Mouse (Mus musculus) kidney, adult 2 months (tissue): Measurements from ENCODE around the gene Fancg.
"Not testable (repeated sequence)": the region's sequence is repeated elsewhere in the genome, so short reads cannot be mapped to it uniquely, and the experiment has no call there.

Experiments used
- CTCF ChIP-seq: fragments of 200-500 bp; conservative IDR thresholded peaks from 2 replicates; pipeline ENCODE4 v1.5.1; 2011; ENCODE audit warnings: low read depth, mild to moderate bottlenecking, control low read depth, low read length, moderate library complexity, mixed read lengths; ENCODE audit not compliant: insufficient read depth, insufficient read length
- POLR2A ChIP-seq: fragments of 200-500 bp; IDR thresholded peaks from one replicate; pipeline ENCODE4 v1.6.1; 2011; ENCODE audit warnings: low read depth, low read length, control low read depth

DNA sequence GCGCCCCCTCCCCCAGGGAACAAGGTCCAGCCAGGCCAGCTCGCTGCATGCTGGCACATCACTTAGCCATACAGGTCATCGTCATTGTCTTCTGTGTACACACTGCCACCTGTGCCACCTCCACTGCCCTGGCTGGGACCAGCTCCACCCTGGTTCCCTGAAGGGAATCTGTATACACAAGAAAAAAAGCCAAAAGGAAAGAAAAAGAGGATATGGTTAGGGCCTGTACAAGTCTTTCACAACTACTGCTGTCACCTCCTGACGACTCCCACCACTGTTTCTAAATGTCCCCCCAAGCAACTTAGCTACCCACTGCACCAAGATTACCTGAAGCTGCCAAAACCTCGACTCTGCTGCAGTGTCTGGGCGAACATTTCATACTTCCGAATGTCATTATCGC lies 29.8 kb downstream of the Fancg start:
- not testable (repeated sequence) for TF ChIP-seq POLR2A, CTCF
